Mouse (Mus musculus): Measurements from ENCODE around the gene Ubxn11. TPM values are rescaled to one million over a fixed set of nuclear protein-coding genes. Genes with fewer than 3 reads are reported as not detected.

Ubxn11 gene
- total RNA-seq, 2 experiments from 2014 or later: 22.6 to 25.0 TPM

- intact Hi-C loops (cut with DNase I): no loop called here
Observed at GRCm38 (mm10) chr4:134115215-134116144, 13.1 kb downstream of the Ubxn11 start.

GRCm38 (mm10) chr4:134116501-134116900 is 14.1 kb downstream of the Ubxn11 start:
- intact Hi-C loops (cut with DNase I): no loop called here
- no peak for DNase-seq (ENCODE audit: low spot score in 2 of 2)

More at GRCm38 (mm10) chr4:134115215-134116144, 13.1 kb downstream of the Ubxn11 start:
- no peak for DNase-seq (ENCODE audit: low spot score in 2 of 2)

- peak in 1 of 2 experiments; percentile 13 for DNase-seq (ENCODE audit: low spot score in 2 of 2)
- intact Hi-C loops (cut with DNase I): no loop called here
Observed at GRCm38 (mm10) chr4:134117012-134117411, 14.6 kb downstream of the Ubxn11 start.

- intact Hi-C loops (cut with DNase I): no loop called here
- DNase-seq (ENCODE audit: low spot score in 2 of 2): no peak
Observed at GRCm38 (mm10) chr4:134118126-134118800, 15.9 kb downstream of the Ubxn11 start.

- intact Hi-C loops (cut with DNase I): no loop called here
- no peak for DNase-seq (ENCODE audit: low spot score in 2 of 2)
Observed at GRCm38 (mm10) chr4:134119042-134119441, 16.7 kb downstream of the Ubxn11 start.

GRCm38 (mm10) chr4:134119644-134120043 is 17.3 kb downstream of the Ubxn11 start:
- intact Hi-C loops (cut with DNase I): no loop called here
- DNase-seq (ENCODE audit: low spot score in 2 of 2): no peak

- DNase-seq (ENCODE audit: low spot score in 2 of 2): no peak
- intact Hi-C loops (cut with DNase I): no loop called here
Observed at GRCm38 (mm10) chr4:134120192-134120805, 17.9 kb downstream of the Ubxn11 start.

GRCm38 (mm10) chr4:134120916-134121315 is 18.5 kb downstream of the Ubxn11 start:
- intact Hi-C loops (cut with DNase I): no loop called here
- DNase-seq (ENCODE audit: low spot score in 2 of 2): no peak

- intact Hi-C loops (cut with DNase I): no loop called here
Observed at GRCm38 (mm10) chr4:134121571-134121970, 19.2 kb downstream of the Ubxn11 start.

GRCm38 (mm10) chr4:134122281-134122680 is 19.9 kb downstream of the Ubxn11 start:
- peak in 1 of 2 experiments; percentile 23 for DNase-seq (ENCODE audit: low spot score in 2 of 2)
- intact Hi-C loops (cut with DNase I): no loop called here

More at GRCm38 (mm10) chr4:134121571-134121970, 19.2 kb downstream of the Ubxn11 start:
- no peak for DNase-seq (ENCODE audit: low spot score in 2 of 2)

- intact Hi-C loops (cut with DNase I): no loop called here
- no peak for DNase-seq (ENCODE audit: low spot score in 2 of 2)
Observed at GRCm38 (mm10) chr4:134123147-134123546, 20.8 kb downstream of the Ubxn11 start.

GRCm38 (mm10) chr4:134123680-134124551 is 21.5 kb downstream of the Ubxn11 start:
- DNase-seq (ENCODE audit: low spot score in 2 of 2): peak; percentile 74 to 89
- intact Hi-C loops (cut with DNase I): loop anchor here (1.0 kb wide), 1 partner anchor 88 kb away; no protein-coding TSS in a partner anchor

GRCm38 (mm10) chr4:134125383-134126060 is 23.2 kb downstream of the Ubxn11 start:
- no peak for DNase-seq (ENCODE audit: low spot score in 2 of 2)
- intact Hi-C loops (cut with DNase I): no loop called here

- peak in 1 of 2 experiments; percentile 20 for DNase-seq (ENCODE audit: low spot score in 2 of 2)
- intact Hi-C loops (cut with DNase I): no loop called here
Observed at GRCm38 (mm10) chr4:134126300-134127120, 24.1 kb downstream of the Ubxn11 start.

GRCm38 (mm10) chr4:134127121-134127455 is 24.7 kb downstream of the Ubxn11 start:
- DNase-seq (ENCODE audit: low spot score in 2 of 2): peak; percentile 59 to 80
- intact Hi-C loops (cut with DNase I): no loop called here

GRCm38 (mm10) chr4:134127793-134128192 is 25.4 kb downstream of the Ubxn11 start:
- intact Hi-C loops (cut with DNase I): no loop called here
- DNase-seq (ENCODE audit: low spot score in 2 of 2): no peak

- intact Hi-C loops (cut with DNase I): no loop called here
- peak; percentile 88 to 89 for DNase-seq (ENCODE audit: low spot score in 2 of 2)
Observed at GRCm38 (mm10) chr4:134128221-134128982, 26.0 kb downstream of the Ubxn11 start, which contains the start of gene Sh3bgrl3. Gene Sh3bgrl3, minus strand, starts transcription at chr4:134128789.
